Mouse (Mus musculus) embryonic facial prominence, embryonic 12.5 days (tissue): ENCODE data around the gene Scube2. TPM values are rescaled to one million over a fixed set of nuclear protein-coding genes. Genes with fewer than 3 reads are reported as not detected.

Experiments used
- ATAC-seq: fragments of 200-750 bp; cut with Nextera tagmentation; 2 replicates; pipeline ENCODE4 v1.8.0; 2017; ENCODE audit not compliant: insufficient number of reproducible peaks, insufficient read depth, low FRiP score, low TSS enrichment
- H3K27ac ChIP-seq: fragments of 300-500 bp; sonication (generic); 2 replicates; pipeline ENCODE4 v1.5.1; 2016; ENCODE audit warnings: mild to moderate bottlenecking
- H3K27me3 ChIP-seq: fragments of 300-500 bp; sonication (generic); 2 replicates; pipeline ENCODE4 v1.6.1; 2016; ENCODE audit warnings: mild to moderate bottlenecking, moderate library complexity
- H3K36me3 ChIP-seq: fragments of 300-500 bp; sonication (generic); 2 replicates; pipeline ENCODE4 v1.6.1; 2016; ENCODE audit warnings: mild to moderate bottlenecking
- H3K4me1 ChIP-seq: fragments of 300-500 bp; sonication (generic); 2 replicates; pipeline ENCODE4 v1.6.1; 2016
- H3K4me2 ChIP-seq: fragments of 300-500 bp; sonication (generic); replicated peaks from 2 replicates; pipeline ENCODE4 v1.6.1; 2016; ENCODE audit warnings: mild to moderate bottlenecking, moderate library complexity
- H3K4me3 ChIP-seq: fragments of 300-500 bp; sonication (generic); 2 replicates; pipeline ENCODE4 v1.5.1; 2016; ENCODE audit warnings: mild to moderate bottlenecking
- H3K9ac ChIP-seq: fragments of 300-500 bp; sonication (generic); 2 replicates; pipeline ENCODE4 v1.6.1; 2016; ENCODE audit warnings: mild to moderate bottlenecking, moderate library complexity
- H3K9me3 ChIP-seq: fragments of 300-500 bp; sonication (generic); 2 replicates; pipeline ENCODE4 v1.6.1; 2016; ENCODE audit warnings: mild to moderate bottlenecking, moderate library complexity
- WGBS: fragments of 180-500 bp; shearing (Covaris S2); methylation state at CpG from one replicate; pipeline ENCODE4 v1.1.7; 2016; 5-methylcytosine and 5-hydroxymethylcytosine counted together
- polyA plus RNA-seq: library from polyadenylated mRNA; unstranded; fragments of >200 nt; fragmentation: Nextera tagmentation; extraction: Ambion mirVana; gene quantifications from 2 replicates; pipeline ENCODE4 v1.2.1, GENCODE M21; 2016

Scube2 gene
- polyA plus RNA-seq, 1 experiment from 2014 or later, result 1.4 TPM

DNA sequence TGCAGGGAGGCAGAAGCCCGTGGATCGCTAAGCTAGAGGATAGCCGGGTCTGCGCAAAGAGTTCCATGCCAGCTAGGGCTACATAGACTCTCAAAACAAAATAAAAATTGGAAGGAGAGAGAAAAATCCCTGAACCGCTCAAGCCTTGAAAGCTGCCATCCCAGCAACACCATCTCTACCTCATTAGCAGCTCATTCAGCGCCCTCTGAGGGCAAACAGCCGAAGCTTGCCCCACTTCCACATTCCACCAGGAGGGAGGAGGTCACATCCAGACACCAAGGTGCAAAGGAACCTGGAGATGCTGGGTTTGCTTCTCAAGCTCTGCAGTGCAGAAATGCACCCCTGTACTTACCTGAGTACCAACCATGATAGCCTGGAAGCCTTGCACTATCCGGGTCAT is 10.6 kb upstream of the Scube2 start:
- H3K9me3 ChIP-seq, result no peaks in the 10 kb centered on the region
- H3K9ac ChIP-seq, result no peak overlapping the region
- no peak overlapping the region for H3K27ac ChIP-seq
- H3K36me3 ChIP-seq, result no peaks in the 10 kb centered on the region
- H3K4me1 ChIP-seq, result no peaks in the 10 kb centered on the region
- ATAC-seq, result no peak
- no peak overlapping the region for H3K4me2 ChIP-seq
- no peak overlapping the region for H3K4me3 ChIP-seq
- H3K27me3 ChIP-seq, result no peaks in the 10 kb centered on the region
- 70% methylated on average over 8 of the region's 8 CpGs for WGBS

GRCm38 (mm10) chr7:109875598-109875997 is 10.1 kb upstream of the Scube2 start:
- Histone ChIP-seq H3K9me3 (no peaks in the 10 kb centered on the region), H3K4me3 (no peak overlapping the region), H3K9ac (no peak overlapping the region), H3K27me3 (no peaks in the 10 kb centered on the region), H3K27ac (no peak overlapping the region), H3K4me1 (no peaks in the 10 kb centered on the region), H3K4me2 (no peak overlapping the region), H3K36me3 (no peaks in the 10 kb centered on the region)
- no peak for ATAC-seq
- WGBS, result 64% methylated on average over 3 of the region's 3 CpGs

DNA sequence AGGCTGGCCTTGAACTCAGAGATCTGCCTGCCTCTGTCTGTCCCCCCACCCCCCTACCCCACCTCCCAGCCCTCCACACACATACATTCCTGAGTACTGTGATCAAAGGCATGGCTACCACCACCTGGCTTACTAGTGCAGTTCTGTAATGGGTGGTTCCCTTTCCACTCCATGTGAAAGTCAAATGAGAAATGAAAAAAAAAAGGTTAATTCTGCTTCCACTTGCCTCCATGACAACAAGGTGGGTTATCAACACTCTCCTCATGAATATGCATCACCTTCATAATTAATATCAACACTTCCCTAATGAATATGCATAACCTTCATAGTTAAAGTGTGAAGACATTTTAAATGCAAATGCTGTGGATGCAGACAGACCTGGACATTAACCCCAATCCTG is 9.6 kb upstream of the Scube2 start:
- Histone ChIP-seq H3K4me2 (no peak overlapping the region), H3K27me3 (no peaks in the 10 kb centered on the region), H3K9ac (no peak overlapping the region), H3K36me3 (no peaks in the 10 kb centered on the region), H3K27ac (no peak overlapping the region), H3K9me3 (no peaks in the 10 kb centered on the region), H3K4me1 (no peaks in the 10 kb centered on the region), H3K4me3 (no peak overlapping the region)
- no peak for ATAC-seq

DNA sequence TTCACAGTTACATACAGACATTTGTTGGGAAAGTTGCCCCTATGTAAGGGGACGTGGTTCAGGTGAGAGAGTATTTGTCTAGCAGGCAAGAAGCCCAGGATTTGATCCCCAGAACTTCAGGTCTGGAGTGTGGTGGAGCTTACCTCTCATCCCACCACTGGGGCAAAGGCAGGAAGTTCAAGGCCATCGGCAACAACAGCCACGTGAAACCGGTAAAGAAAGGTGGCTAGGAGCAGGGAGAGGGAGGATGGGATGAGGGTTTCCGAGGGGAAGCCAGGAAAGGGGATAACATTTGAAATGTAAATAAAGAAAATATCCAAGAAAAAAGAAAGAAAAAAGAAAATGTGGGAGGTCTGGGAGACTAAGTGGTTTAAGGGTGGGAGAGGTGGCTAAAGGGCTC is 7.7 kb upstream of the Scube2 start:
- no peak for ATAC-seq
- WGBS, result 54% methylated on average over 5 of the region's 5 CpGs
- no peak overlapping the region for H3K27ac ChIP-seq

GRCm38 (mm10) chr7:109871232-109871631 is 5.8 kb upstream of the Scube2 start:
- no peaks in the 10 kb centered on the region for H3K9me3 ChIP-seq

More for the DNA sequence above, 7.7 kb upstream of the Scube2 start:
- Histone ChIP-seq H3K9ac (no peak overlapping the region), H3K9me3 (no peaks in the 10 kb centered on the region), H3K4me1 (no peaks in the 10 kb centered on the region), H3K4me2 (no peak overlapping the region), H3K36me3 (no peaks in the 10 kb centered on the region), H3K27me3 (no peaks in the 10 kb centered on the region), H3K4me3 (no peak overlapping the region)

GRCm38 (mm10) chr7:109868498-109868897 is 3.0 kb upstream of the Scube2 start:
- Histone ChIP-seq H3K27ac (no peak overlapping the region), H3K36me3 (no peaks in the 10 kb centered on the region), H3K9ac (no peak overlapping the region), H3K9me3 (no peaks in the 10 kb centered on the region), H3K4me2 (no peak overlapping the region), H3K4me1 (peaks cover 9% of the 10 kb centered on the region; the same call in 1 of the 2 replicates), H3K4me3 (no peak overlapping the region), H3K27me3 (peaks cover 31% of the 10 kb centered on the region)
- ATAC-seq, result no peak
- WGBS, result 29% methylated on average over 3 of the region's 3 CpGs

More at GRCm38 (mm10) chr7:109871232-109871631, 5.8 kb upstream of the Scube2 start:
- WGBS, result 83% methylated on average over 5 of the region's 5 CpGs
- Histone ChIP-seq H3K36me3 (no peaks in the 10 kb centered on the region), H3K4me1 (peaks cover 6% of the 10 kb centered on the region; the same call in 1 of the 2 replicates), H3K27ac (no peak overlapping the region), H3K4me3 (no peak overlapping the region), H3K27me3 (peaks cover 10% of the 10 kb centered on the region; the same call in 1 of the 2 replicates), H3K4me2 (no peak overlapping the region), H3K9ac (no peak overlapping the region)
- no peak for ATAC-seq

GRCm38 (mm10) chr7:109866643-109867042 is 1.2 kb upstream of the Scube2 start:
- 69% methylated on average over 3 of the region's 3 CpGs for WGBS
- no peak overlapping the region for H3K4me2 ChIP-seq
- H3K9ac ChIP-seq, result no peak overlapping the region
- no peak overlapping the region for H3K4me3 ChIP-seq
- no peak overlapping the region for H3K27ac ChIP-seq
- no peaks in the 10 kb centered on the region for H3K9me3 ChIP-seq
- H3K4me1 ChIP-seq, result peaks cover 9% of the 10 kb centered on the region; the same call in 1 of the 2 replicates
- H3K27me3 ChIP-seq, result peaks cover 37% of the 10 kb centered on the region
- H3K36me3 ChIP-seq, result no peaks in the 10 kb centered on the region
- ATAC-seq, result no peak

GRCm38 (mm10) chr7:109863561-109863960 is 1.9 kb downstream of the Scube2 start:
- no peak for ATAC-seq
- H3K4me2 ChIP-seq, result no peak overlapping the region
- no peak overlapping the region for H3K4me3 ChIP-seq
- H3K27me3 ChIP-seq, result peaks cover 37% of the 10 kb centered on the region
- whole genome bisulfite sequencing, result 32% methylated on average over 4 of the region's 4 CpGs
- H3K4me1 ChIP-seq, result peaks cover 9% of the 10 kb centered on the region; the same call in 1 of the 2 replicates
- no peaks in the 10 kb centered on the region for H3K36me3 ChIP-seq
- no peak overlapping the region for H3K9ac ChIP-seq
- H3K9me3 ChIP-seq, result no peaks in the 10 kb centered on the region
- no peak overlapping the region for H3K27ac ChIP-seq

DNA sequence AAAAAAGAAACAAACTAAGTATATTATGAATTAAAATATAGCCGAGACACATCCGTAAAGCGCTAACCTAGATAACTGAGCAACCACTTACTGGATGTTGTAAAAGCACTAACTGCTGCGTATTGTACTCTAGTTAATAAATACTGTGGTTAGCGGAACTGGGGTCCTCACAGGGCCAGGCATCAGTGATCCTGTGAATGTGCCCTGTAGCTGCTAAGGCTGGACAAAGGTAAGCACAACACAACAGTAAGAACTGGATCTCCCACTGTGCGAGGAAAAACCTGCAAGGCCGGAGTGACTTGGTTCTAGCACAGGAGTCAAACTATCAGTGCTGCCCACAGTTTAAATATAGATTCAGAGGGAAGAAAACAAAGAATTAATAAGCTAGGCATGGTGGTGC is 5.3 kb downstream of the Scube2 start:
- Histone ChIP-seq H3K9ac (no peak overlapping the region), H3K9me3 (no peaks in the 10 kb centered on the region), H3K27me3 (peaks cover 18% of the 10 kb centered on the region), H3K4me1 (no peaks in the 10 kb centered on the region), H3K27ac (no peak overlapping the region), H3K4me3 (no peak overlapping the region), H3K4me2 (no peak overlapping the region), H3K36me3 (no peaks in the 10 kb centered on the region)
- ATAC-seq, result no peak
- WGBS, result 89% methylated on average over 7 of the region's 7 CpGs

DNA sequence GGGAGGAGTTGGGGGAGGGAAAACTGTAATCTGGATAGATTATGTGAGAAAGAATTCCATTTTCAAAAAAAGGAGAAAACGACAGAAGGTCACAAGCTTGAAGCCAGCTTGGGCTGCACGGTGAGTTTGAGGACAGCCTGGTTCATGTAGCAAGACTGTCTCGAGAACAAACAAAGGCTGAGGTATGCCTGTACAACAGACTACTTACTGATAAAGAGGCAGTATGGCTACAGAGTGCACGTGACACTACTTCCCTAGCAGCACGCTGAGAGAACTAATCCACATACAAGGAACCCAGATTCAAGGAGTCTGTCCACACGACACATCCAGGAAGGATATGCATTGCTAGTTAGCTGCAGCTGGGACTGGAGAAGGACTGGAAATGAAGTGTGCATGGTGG is 6.1 kb downstream of the Scube2 start:
- Histone ChIP-seq H3K27me3 (peaks cover 14% of the 10 kb centered on the region), H3K4me1 (no peaks in the 10 kb centered on the region), H3K4me3 (no peak overlapping the region), H3K9me3 (no peaks in the 10 kb centered on the region), H3K27ac (no peak overlapping the region), H3K4me2 (no peak overlapping the region), H3K9ac (no peak overlapping the region), H3K36me3 (no peaks in the 10 kb centered on the region)
- ATAC-seq, result no peak
- WGBS, result 67% methylated on average over 6 of the region's 6 CpGs

DNA sequence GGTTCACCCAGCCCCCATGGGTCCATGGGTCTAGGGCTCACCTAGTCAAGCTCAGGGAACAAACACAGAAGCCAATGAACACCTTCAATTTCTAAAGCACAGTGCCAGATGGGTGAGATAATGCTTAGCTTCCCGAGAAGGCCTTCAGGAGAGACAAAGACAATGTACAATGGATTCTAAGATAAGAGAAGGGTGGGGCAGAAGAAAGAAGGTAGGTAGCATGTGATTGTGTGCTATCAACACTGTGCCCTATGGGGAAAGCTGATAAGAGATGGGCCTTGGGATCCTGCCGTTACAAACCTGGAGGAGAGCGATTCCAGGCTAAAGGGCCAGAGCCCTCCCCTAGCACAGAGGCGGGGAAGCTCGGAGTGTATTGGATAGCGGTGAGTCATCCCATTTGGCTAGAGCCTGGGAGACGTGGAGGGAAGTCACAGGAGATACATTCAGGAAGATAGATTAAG is 12.7 kb downstream of the Scube2 start:
- H3K36me3 ChIP-seq, result no peaks in the 10 kb centered on the region
- no peak overlapping the region for H3K4me3 ChIP-seq
- H3K9me3 ChIP-seq, result no peaks in the 10 kb centered on the region
- 0 out of 2 replicates have a peak, but pooled peaks cover 4% of the 10 kb centered on the region for H3K27me3 ChIP-seq
- no peak overlapping the region for H3K27ac ChIP-seq
- no peaks in the 10 kb centered on the region for H3K4me1 ChIP-seq
- ATAC-seq, result no peak
- 54% methylated on average over 7 of the region's 7 CpGs for WGBS
- no peak overlapping the region for H3K4me2 ChIP-seq
- H3K9ac ChIP-seq, result no peak overlapping the region

- no peak overlapping the region for H3K4me3 ChIP-seq
- H3K9ac ChIP-seq, result no peak overlapping the region
- H3K4me2 ChIP-seq, result no peak overlapping the region
- no peak for ATAC-seq
- no peaks in the 10 kb centered on the region for H3K9me3 ChIP-seq
- 88% methylated on average over 7 of the region's 7 CpGs for WGBS
- H3K4me1 ChIP-seq, result no peaks in the 10 kb centered on the region
- no peaks in the 10 kb centered on the region for H3K36me3 ChIP-seq
- 0 out of 2 replicates have a peak, but pooled peaks cover 4% of the 10 kb centered on the region for H3K27me3 ChIP-seq
- H3K27ac ChIP-seq, result no peak overlapping the region
These were observed 13.5 kb downstream of the Scube2 start for GRCm38 (mm10) chr7:109852017-109852416.

- H3K4me1 ChIP-seq, result no peaks in the 10 kb centered on the region
- no peaks in the 10 kb centered on the region for H3K9me3 ChIP-seq
- no peak for ATAC-seq
- WGBS, result 49% methylated on average over 3 of the region's 3 CpGs
- H3K4me2 ChIP-seq, result no peak overlapping the region
- H3K27ac ChIP-seq, result no peak overlapping the region
- H3K27me3 ChIP-seq, result 0 out of 2 replicates have a peak, but pooled peaks cover 4% of the 10 kb centered on the region
- no peak overlapping the region for H3K4me3 ChIP-seq
- H3K9ac ChIP-seq, result no peak overlapping the region
- no peaks in the 10 kb centered on the region for H3K36me3 ChIP-seq
These were observed 14.9 kb downstream of the Scube2 start for GRCm38 (mm10) chr7:109850531-109850930.
